Mouse (Mus musculus) spleen, adult 2 months (tissue): ENCODE data around the gene Nat8f6.
"Not testable (repeated sequence)": the region's sequence is repeated elsewhere in the genome, so short reads cannot be mapped to it uniquely, and the experiment has no call there.

ENCODE experiments used
- CTCF ChIP-seq: fragments of 200-500 bp; IDR thresholded peaks from 2 replicates; pipeline ENCODE4 v1.5.1; 2011; ENCODE audit warnings: mild to moderate bottlenecking, inconsistent platforms; ENCODE audit not compliant: insufficient read depth, insufficient read length, insufficient replicate concordance; ENCODE audit errors: extremely low read depth
- POLR2A ChIP-seq: fragments of 200-500 bp; IDR thresholded peaks from 2 replicates; pipeline ENCODE4 v1.6.1; 2011; ENCODE audit warnings: low read depth, low read length, inconsistent platforms

- not testable (repeated sequence) for TF ChIP-seq CTCF, POLR2A
Observed at GRCm38 (mm10) chr6:85809784-85810183, 11.0 kb downstream of the Nat8f6 start.
